Mouse (Mus musculus): ENCODE measurements around the gene Rad23a. TPM values are rescaled to one million over a fixed set of nuclear protein-coding genes. Genes with fewer than 3 reads are reported as not detected.

Rad23a gene
- total RNA-seq, 2 experiments from 2014 or later, result 89.4 to 108 TPM

DNA sequence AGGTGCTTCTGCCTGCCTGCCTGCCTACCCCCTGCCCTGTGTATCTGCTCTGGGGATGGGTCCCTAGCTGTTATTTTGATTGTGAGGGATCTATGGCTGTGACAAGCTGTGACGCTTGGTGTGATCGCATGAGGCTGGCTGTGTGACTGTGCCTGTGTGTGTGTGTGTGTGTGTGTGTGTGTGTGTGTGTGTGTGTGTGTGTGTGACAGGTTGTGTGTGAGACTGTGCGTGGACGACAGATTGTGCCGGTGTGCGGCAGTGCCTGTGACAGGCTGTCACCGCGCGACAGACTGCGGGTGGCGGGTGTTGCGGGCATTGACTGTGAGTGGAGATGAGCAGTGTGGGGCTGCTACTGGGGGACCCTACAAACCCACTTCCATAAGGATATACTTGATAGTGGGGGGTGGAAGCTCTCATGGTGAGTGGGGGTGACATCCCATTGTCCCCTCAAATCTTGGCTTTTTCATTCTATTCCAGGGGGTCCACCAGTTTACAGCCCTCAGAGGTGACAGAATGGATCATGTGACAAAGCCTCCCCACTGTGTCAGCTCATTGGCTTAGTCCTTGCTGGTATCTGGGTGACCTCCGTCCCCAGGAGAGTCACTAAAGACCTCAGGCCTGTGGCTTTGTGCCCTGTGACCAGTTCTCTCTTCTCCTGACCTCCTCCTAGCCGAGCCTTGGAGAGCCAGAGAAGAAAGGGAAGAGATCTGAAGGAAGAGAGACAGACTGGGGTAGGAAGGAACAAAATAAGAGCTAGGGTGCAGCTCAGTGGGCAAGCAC is 52.8 kb downstream of the Rad23a start:
- DNase-seq, result peak; percentile 53

DNA sequence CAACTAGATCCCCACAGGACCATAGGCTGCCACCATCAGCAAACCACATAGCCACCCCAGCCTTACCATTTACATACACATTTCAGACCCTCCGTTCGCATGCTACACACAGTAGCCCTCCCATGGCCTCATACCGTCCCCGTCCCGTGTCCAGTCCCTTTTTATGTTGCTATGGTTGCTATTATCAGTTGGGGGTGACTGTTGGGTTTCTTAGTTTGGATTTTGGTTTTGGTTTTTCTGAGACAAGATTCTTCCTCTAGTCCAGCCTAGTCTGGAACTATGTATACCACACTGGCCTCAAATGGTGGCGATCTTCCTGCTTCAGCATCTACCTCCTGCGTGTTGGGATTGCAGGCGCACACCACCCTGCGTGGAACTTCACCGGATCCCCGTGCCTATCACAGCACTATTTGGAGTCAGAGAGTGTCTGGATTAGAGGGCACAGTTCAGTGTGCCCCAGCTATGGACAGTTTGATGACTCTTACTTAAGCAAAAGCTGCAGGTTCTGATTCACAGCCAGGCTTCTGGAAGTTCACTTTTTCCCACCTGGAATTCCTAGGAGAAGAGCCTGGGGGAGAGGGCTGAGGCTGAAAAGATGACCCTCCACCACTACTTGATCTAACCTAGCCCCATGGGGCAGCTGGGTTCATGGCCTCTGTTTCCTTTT is 53.5 kb downstream of the Rad23a start:
- DNase-seq, result no peak

DNA sequence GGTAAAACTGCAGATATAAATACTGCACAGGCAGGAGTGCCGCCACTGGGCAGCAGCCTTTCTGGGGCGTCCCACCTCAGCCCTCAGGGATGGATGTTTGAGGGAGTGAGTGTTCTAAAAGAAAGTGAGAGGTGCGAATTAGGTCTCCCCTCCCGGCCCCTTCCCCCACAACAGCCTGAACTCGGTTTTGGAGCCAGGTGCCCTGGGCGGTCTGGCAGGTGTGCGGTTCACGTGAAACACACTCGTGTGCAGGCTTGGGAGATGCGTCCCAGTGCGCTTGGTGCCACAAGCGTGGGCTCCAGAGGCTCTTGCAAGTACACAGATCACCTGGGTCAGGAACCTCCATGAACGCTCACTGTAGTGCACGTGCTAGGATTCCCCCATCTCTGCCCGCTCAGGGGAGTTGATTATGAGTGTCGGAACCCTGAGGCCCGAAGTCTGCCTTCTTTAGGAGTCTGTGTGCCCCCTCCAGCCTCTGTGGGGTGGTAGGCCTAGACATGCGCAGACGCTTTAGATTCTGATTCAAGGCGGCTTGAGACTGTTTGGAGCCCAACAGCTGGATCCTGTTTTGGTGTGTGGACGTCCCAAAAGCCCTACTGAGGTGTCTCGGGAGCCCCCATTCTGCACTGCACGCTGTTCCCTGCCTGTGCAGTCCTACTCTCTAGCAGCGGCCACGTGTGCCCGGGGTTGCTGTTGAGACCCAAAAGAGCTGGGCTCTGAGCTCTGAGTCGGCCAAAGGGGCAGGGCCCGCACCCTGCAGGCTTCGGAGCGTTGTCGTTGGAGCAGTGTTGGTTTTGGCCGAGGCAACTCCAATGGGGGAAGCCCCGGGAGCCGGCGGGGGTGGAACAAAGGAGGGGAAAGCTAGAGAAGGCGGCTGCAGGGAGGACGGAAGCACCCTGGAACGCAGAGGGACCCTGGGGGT is 54.4 kb downstream of the Rad23a start:
- DNase-seq, result peak; percentile 75

DNA sequence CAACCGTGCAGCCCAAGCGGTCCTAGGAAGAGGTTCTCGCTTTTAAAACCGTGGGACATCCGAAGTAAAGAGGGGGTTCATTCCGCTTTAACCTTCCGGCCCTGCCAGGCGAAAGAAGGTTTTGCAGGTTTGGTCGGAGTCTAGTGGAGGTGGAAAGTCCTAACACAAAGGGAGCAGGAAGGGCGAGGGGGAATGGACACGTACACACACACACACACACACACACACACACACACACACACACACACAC is 55.0 kb downstream of the Rad23a start:
- no peak for DNase-seq

DNA sequence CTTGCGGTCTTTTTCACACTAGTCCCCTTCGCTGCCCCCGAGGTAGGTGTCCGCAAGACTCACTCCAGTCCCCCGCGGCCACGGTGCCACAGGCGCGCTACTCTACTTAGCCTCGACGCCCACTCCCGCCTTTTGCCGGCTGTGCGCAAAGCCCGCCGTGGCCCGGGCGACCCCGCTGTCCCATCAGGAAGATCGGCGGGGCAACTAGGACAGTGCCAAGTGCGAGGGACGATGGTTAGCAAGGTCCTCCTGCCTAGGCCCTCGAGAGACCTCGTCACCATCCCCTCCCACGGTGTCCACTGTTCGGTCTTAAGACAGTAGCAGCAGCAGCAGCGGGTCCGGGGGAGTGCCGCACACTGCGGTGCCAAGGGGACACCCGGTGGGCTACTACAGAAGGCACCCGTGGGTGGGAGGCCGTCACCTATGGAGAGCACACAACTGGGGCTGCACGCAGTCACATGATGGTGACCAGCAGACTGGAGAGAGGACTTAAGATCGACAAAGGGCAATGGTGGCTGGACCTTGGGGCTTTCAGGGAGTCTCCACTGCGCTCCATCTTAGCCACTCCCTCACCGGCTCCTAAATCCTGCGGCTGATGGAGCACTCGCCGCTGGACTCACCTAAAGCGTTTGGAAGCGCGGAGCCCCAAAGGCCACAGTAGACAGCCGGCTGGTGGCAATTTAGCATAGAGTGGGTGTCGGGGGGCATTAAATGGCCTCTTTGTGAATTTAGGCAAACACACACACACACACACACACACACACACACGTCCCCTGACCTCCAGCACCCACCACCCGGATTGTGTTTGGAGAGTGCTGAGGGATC is 55.6 kb downstream of the Rad23a start:
- DNase-seq, result no peak

Small RNAs within 50 kb of the gene (microRNA-seq; reads per million reads assigned to microRNA genes)
- 3.2 reads per million for gene Mir7069

Other genes with a start within 250 kb of the Rad23a start
- 10 to 100 TPM; 33.3 to 63.4 TPM for gene Ier2, start 177.8 kb downstream of the Rad23a start, total RNA-seq (2021)
- gene Trmt1, start 154.4 kb downstream of the Rad23a start, total RNA-seq (2021), result 10 to 100 TPM; 63.4 to 82.8 TPM
- gene Nacc1, start 152.8 kb downstream of the Rad23a start, total RNA-seq (2021), result 10 to 100 TPM; 59.1 to 62.9 TPM
- 1 to 10 TPM; 7.8 to 8.5 TPM for gene Lyl1, start 139.2 kb downstream of the Rad23a start, total RNA-seq (2021)
- gene G430095P16Rik, start 117.7 kb downstream of the Rad23a start, total RNA-seq (2021), result under 1 TPM; 0.51 to 0.88 TPM
- gene Nfix, start 40.3 kb downstream of the Rad23a start, total RNA-seq (2021), result 100 to 1,000 TPM; 145 to 200 TPM
- 1 to 10 TPM; 5.0 to 6.9 TPM for gene Dand5, start 17.8 kb downstream of the Rad23a start, total RNA-seq (2021)
- 10 to 100 TPM; 39.2 to 40.0 TPM for gene Gadd45gip1, start 9.1 kb downstream of the Rad23a start, total RNA-seq (2021)
- 100 to 1,000 TPM; 404 to 492 TPM for gene Calr, start 6.3 kb upstream of the Rad23a start, total RNA-seq (2021)
- 10 to 100 TPM; 52.0 to 52.4 TPM for gene Farsa, start 16.3 kb upstream of the Rad23a start, total RNA-seq (2021)
- gene Syce2, start 31.4 kb upstream of the Rad23a start, total RNA-seq (2021), result 10 to 100 TPM; 16.1 to 21.1 TPM
- 10 to 100 TPM; 77.9 to 96.9 TPM for gene Gcdh, start 53.3 kb upstream of the Rad23a start, total RNA-seq (2021)
- 1 to 10 TPM; 2.6 to 4.3 TPM for gene Klf1, start 61.3 kb upstream of the Rad23a start, total RNA-seq (2021)
- 10 to 100 TPM; 11.8 to 12.8 TPM for gene Dnase2a, start 67.9 kb upstream of the Rad23a start, total RNA-seq (2021)
- 1 to 10 TPM; 2.3 to 4.2 TPM for gene Mast1, start 96.7 kb upstream of the Rad23a start, total RNA-seq (2021)
- under 1 TPM in 1 of 2 experiments, not detected in 1; 0.21 TPM for gene Rtbdn, start 106.3 kb upstream of the Rad23a start, total RNA-seq (2021)
- 1 to 10 TPM in 1 of 2 experiments, not detected in 1; 1.1 TPM for gene Gm49661, start 128.8 kb upstream of the Rad23a start, total RNA-seq (2021)
- 100 to 1,000 TPM; 477 to 503 TPM for gene Prdx2, start 128.9 kb upstream of the Rad23a start, total RNA-seq (2021)
- 10 to 100 TPM; 88.6 to 91.7 TPM for gene Rnaseh2a, start 129.1 kb upstream of the Rad23a start, total RNA-seq (2021)
- 100 to 1,000 TPM in 1 of 2 experiments, 10 to 100 TPM in 1; 28.7 to 134 TPM for gene Junb, start 138.1 kb upstream of the Rad23a start, total RNA-seq (2021)
- 1 to 10 TPM; 6.5 to 6.6 TPM for gene Hook2, start 149.9 kb upstream of the Rad23a start, total RNA-seq (2021)
- gene Best2, start 173.9 kb upstream of the Rad23a start, total RNA-seq (2021), result not detected
- 10 to 100 TPM; 86.5 to 92.4 TPM for gene Asna1, start 184.6 kb upstream of the Rad23a start, total RNA-seq (2021)
- 100 to 1,000 TPM; 143 to 155 TPM for gene Trir, start 186.2 kb upstream of the Rad23a start, total RNA-seq (2021)
- gene Tnpo2, start 196.2 kb upstream of the Rad23a start, total RNA-seq (2021), result 10 to 100 TPM; 56.6 to 59.7 TPM
- gene Fbxw9, start 219.4 kb upstream of the Rad23a start, total RNA-seq (2021), result 10 to 100 TPM; 22.4 to 24.9 TPM
- 1 to 10 TPM in 1 of 2 experiments, not detected in 1; 1.2 TPM for gene Gm5741, start 227.3 kb upstream of the Rad23a start, total RNA-seq (2021)
- 10 to 100 TPM; 35.7 to 36.5 TPM for gene Dhps, start 231.1 kb upstream of the Rad23a start, total RNA-seq (2021)
- gene Wdr83os, start 240.1 kb upstream of the Rad23a start, total RNA-seq (2021), result 10 to 100 TPM; 58.2 to 70.5 TPM
- gene Wdr83, start 240.6 kb upstream of the Rad23a start, total RNA-seq (2021), result 10 to 100 TPM; 25.7 to 29.8 TPM
- 10 to 100 TPM; 52.7 to 56.6 TPM for gene Man2b1, start 242.6 kb upstream of the Rad23a start, total RNA-seq (2021)

All from adrenal gland, postnatal 10 days (tissue).